12 mouse cellular contexts compared by ENCODE assay signal in the genomic region with DNA sequence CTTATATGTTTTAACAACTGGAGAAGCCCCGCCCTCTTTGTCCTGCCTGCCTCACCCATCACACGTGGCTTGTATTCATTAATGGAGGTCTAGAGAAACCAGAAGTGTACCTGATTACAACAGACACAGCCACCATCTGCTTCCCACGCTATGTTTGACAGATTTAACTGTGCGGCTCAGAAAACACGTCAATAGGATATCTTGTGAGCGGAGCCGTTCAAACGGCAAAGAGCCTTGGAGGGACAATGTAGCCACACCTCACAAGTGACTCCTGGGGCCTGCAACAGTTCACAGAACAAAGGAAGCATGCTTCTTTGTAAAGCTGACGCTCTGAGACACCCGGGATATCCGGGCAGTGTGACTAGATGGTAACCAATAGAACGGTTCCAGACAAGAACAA.
DNase-seq lines count a peak whose midpoint lies in the region; ATAC-seq and TF ChIP-seq lines count a peak whose summit lies in the region.
"Had no signal": no experiment of that assay in that cellular context is flagged by ENCODE, and none has a peak within 500 bp of the region (broad histone marks: within the 10 kb centered on the region; RNA-seq: fewer than 3 reads in every experiment).

No protein-coding gene starts in this region.

- DNase-seq in R1 (ENCODE audit: low read depth, low spot score) = peak; percentile 68
- peak; percentile 41 for DNase-seq in hindbrain, embryonic 11.5 days (ENCODE audit: low spot score)
- DNase-seq in midbrain, embryonic 14.5 days = peak; percentile 73
- DNase-seq in urinary bladder, postnatal 4 days (ENCODE audit: low spot score in 2 of 2) = no peak
- DNase-seq in left cerebral cortex, postnatal 14 days (ENCODE audit: low spot score in 2 of 2) = no peak
- DNase-seq in Muller cell, postnatal 12 days (ENCODE audit: inconsistent ontology term) = no peak
- DNase-seq: adrenal gland, postnatal 25 days; cerebellum, postnatal 25 days; lung, postnatal 10 days; thymus, postnatal 25 days had no signal

- no peaks in the 10 kb centered on the region for H3K27me3 ChIP-seq in ES-Bruce4 (ENCODE audit: control insufficient read depth, insufficient read depth, low read length, poor library complexity, severe bottlenecking)
- no peaks in the 10 kb centered on the region for H3K27me3 ChIP-seq in hindbrain, embryonic 11.5 days (ENCODE audit: control insufficient read depth, insufficient read depth, low read length)
- H3K27me3 ChIP-seq in midbrain, embryonic 14.5 days (ENCODE audit: control insufficient read depth, insufficient read depth, low read length) = no peaks in the 10 kb centered on the region
- H3K27me3 ChIP-seq: neural tube, embryonic 12.5 days had no signal

- WGBS in hindbrain, embryonic 11.5 days = 38% methylated on average over 12 of the region's 12 CpGs
- 9% methylated on average over 12 of the region's 12 CpGs for WGBS in midbrain, embryonic 14.5 days

- H3K27ac ChIP-seq in ES-Bruce4 (ENCODE audit: insufficient read depth, low read length) = peak overlapping the region; percentile 74
- H3K27ac ChIP-seq in hindbrain, embryonic 11.5 days (ENCODE audit: low read depth, low read length) = no peak overlapping the region
- peak overlapping the region; percentile 23; the same call in 1 of the 2 replicates for H3K27ac ChIP-seq in midbrain, embryonic 14.5 days (replicated peaks; ENCODE audit: low read depth, low read length)
- H3K27ac ChIP-seq: neural tube, embryonic 12.5 days had no signal

- TF ChIP-seq POLR2A in ES-Bruce4 (IDR thresholded peaks at IDR 0.05; ENCODE audit: insufficient read depth, low read length) = no peak

- intact Hi-C loops in left cerebral cortex, postnatal 14 days (cut with DNase I) = no loop called here

- no peaks in the 10 kb centered on the region for H3K36me3 ChIP-seq in ES-Bruce4 (ENCODE audit: control insufficient read depth, insufficient read depth, low read length, poor library complexity, severe bottlenecking)
- H3K36me3 ChIP-seq in hindbrain, embryonic 11.5 days (ENCODE audit: control insufficient read depth, insufficient read depth, low read length) = no peaks in the 10 kb centered on the region
- no peaks in the 10 kb centered on the region for H3K36me3 ChIP-seq in midbrain, embryonic 14.5 days (ENCODE audit: control insufficient read depth, insufficient read depth, low read length)
- H3K36me3 ChIP-seq: neural tube, embryonic 12.5 days had no signal

- H3K4me1 ChIP-seq in ES-Bruce4 (ENCODE audit: control insufficient read depth, insufficient read depth, low read length) = peaks cover 4% of the 10 kb centered on the region
- H3K4me1 ChIP-seq in hindbrain, embryonic 11.5 days (replicated peaks; ENCODE audit: control insufficient read depth, insufficient read depth, low read length) = no peaks in the 10 kb centered on the region
- peaks cover 4% of the 10 kb centered on the region; the same call in 1 of the 2 replicates for H3K4me1 ChIP-seq in midbrain, embryonic 14.5 days (ENCODE audit: control insufficient read depth, insufficient read depth, low read length)

- no peak overlapping the region for H3K4me2 ChIP-seq in hindbrain, embryonic 11.5 days (replicated peaks; ENCODE audit: low read depth, low read length)
- H3K4me2 ChIP-seq in midbrain, embryonic 14.5 days (ENCODE audit: low read length) = no peak overlapping the region
- H3K4me2 ChIP-seq: neural tube, embryonic 12.5 days had no signal

- no peak for TF ChIP-seq CTCF in ES-Bruce4 (IDR thresholded peaks at IDR 0.05; ENCODE audit: low read depth, low read length)

- H3K9ac ChIP-seq in ES-Bruce4 (ENCODE audit: low read depth, poor library complexity, severe bottlenecking) = peak overlapping the region; percentile 31; the same call in 1 of the 2 replicates
- H3K9ac ChIP-seq in hindbrain, embryonic 11.5 days (ENCODE audit: low read depth, low read length) = no peak overlapping the region
- H3K9ac ChIP-seq in midbrain, embryonic 14.5 days (replicated peaks; ENCODE audit: low read length) = no peak overlapping the region
- H3K9ac ChIP-seq: neural tube, embryonic 12.5 days had no signal

- peak; percentile 64 for ATAC-seq in hindbrain, embryonic 11.5 days (ENCODE audit: low FRiP score)
- ATAC-seq in midbrain, embryonic 14.5 days (ENCODE audit: low FRiP score, low TSS enrichment) = peak; percentile 72; the same call in 1 of the 2 replicates

- H3K9me3 ChIP-seq in ES-Bruce4 (replicated peaks; ENCODE audit: control insufficient read depth, insufficient read depth, low read length, poor library complexity, severe bottlenecking) = no peaks in the 10 kb centered on the region
- H3K9me3 ChIP-seq in hindbrain, embryonic 11.5 days (ENCODE audit: control insufficient read depth, low read length) = no peaks in the 10 kb centered on the region
- H3K9me3 ChIP-seq in midbrain, embryonic 14.5 days (ENCODE audit: control insufficient read depth, low read length) = no peaks in the 10 kb centered on the region
- H3K9me3 ChIP-seq: neural tube, embryonic 12.5 days had no signal

- TF ChIP-seq EP300 in ES-Bruce4 (IDR thresholded peaks at IDR 0.05; ENCODE audit: insufficient read depth, low read depth, low read length) = no peak

- H3K4me3 ChIP-seq in ES-Bruce4 (ENCODE audit: low read depth, low read length) = no peak overlapping the region; the same call in 1 of the 2 replicates
- H3K4me3 ChIP-seq in hindbrain, embryonic 11.5 days (ENCODE audit: low read depth, low read length) = no peak overlapping the region
- H3K4me3 ChIP-seq in midbrain, embryonic 14.5 days (replicated peaks; ENCODE audit: low read depth, low read length) = no peak overlapping the region
- H3K4me3 ChIP-seq: neural tube, embryonic 12.5 days had no signal

Comparison
In these comparisons a context has a peak if more than half of its experiments do, and no peak if none do; other contexts are left out.
1. DNase-seq: peak in R1 (single experiment), hindbrain, embryonic 11.5 days (single experiment) and midbrain, embryonic 14.5 days (single experiment); none in urinary bladder, postnatal 4 days (0 of 2), left cerebral cortex, postnatal 14 days (0 of 2) and Muller cell, postnatal 12 days (single experiment).